Mouse (Mus musculus) heart, embryonic 12.5 days (tissue): ENCODE results near the gene Cx3cr1. TPM values are rescaled to one million over a fixed set of nuclear protein-coding genes. Genes with fewer than 3 reads are reported as not detected.

ENCODE experiments used
- ATAC-seq: fragments of 200-750 bp; cut with Nextera tagmentation; 2 replicates; pipeline ENCODE4 v1.8.0; 2017; ENCODE audit warnings: moderate TSS enrichment, moderate library complexity; ENCODE audit not compliant: insufficient number of reproducible peaks, low FRiP score
- H3K27ac ChIP-seq: fragments of 300-500 bp; sonication (generic); 2 replicates; pipeline ENCODE4 v1.5.1; 2016; ENCODE audit warnings: mild to moderate bottlenecking, moderate library complexity; ENCODE audit not compliant: poor library complexity, severe bottlenecking
- H3K27me3 ChIP-seq: fragments of 300-500 bp; sonication (generic); replicated peaks from 2 replicates; pipeline ENCODE4 v1.6.1; 2016; ENCODE audit warnings: mild to moderate bottlenecking, moderate library complexity
- H3K36me3 ChIP-seq: fragments of 300-500 bp; sonication (generic); 2 replicates; pipeline ENCODE4 v1.6.1; 2016; ENCODE audit warnings: mild to moderate bottlenecking, moderate library complexity
- H3K4me1 ChIP-seq: fragments of 300-500 bp; sonication (generic); replicated peaks from 2 replicates; pipeline ENCODE4 v1.6.1; 2016; ENCODE audit warnings: mild to moderate bottlenecking
- H3K4me2 ChIP-seq: fragments of 300-500 bp; sonication (generic); 2 replicates; pipeline ENCODE4 v1.6.1; 2016; ENCODE audit warnings: mild to moderate bottlenecking, moderate library complexity
- H3K4me3 ChIP-seq: fragments of 300-500 bp; sonication (generic); 2 replicates; pipeline ENCODE4 v1.5.1; 2016; ENCODE audit warnings: mild to moderate bottlenecking
- H3K9ac ChIP-seq: fragments of 300-500 bp; sonication (generic); 2 replicates; pipeline ENCODE4 v1.6.1; 2016; ENCODE audit warnings: mild to moderate bottlenecking, moderate library complexity
- H3K9me3 ChIP-seq: fragments of 300-500 bp; sonication (generic); replicated peaks from 2 replicates; pipeline ENCODE4 v1.6.1; 2016; ENCODE audit warnings: mild to moderate bottlenecking, moderate library complexity
- WGBS: fragments of 180-500 bp; shearing (Covaris S2); methylation state at CpG from one replicate; pipeline ENCODE4 v1.1.7; 2016; 5-methylcytosine and 5-hydroxymethylcytosine counted together
- polyA plus RNA-seq: library from polyadenylated mRNA; unstranded; fragments of >200 nt; fragmentation: Nextera tagmentation; extraction: Ambion mirVana; gene quantifications from 2 replicates; pipeline ENCODE4 v1.2.1, GENCODE M21; 2016

Gene Cx3cr1
- polyA plus RNA-seq, 1 experiment from 2014 or later, result 4.9 TPM

- Histone ChIP-seq H3K27me3 (no peaks in the 10 kb centered on the region), H3K4me3 (peak overlapping the region; percentile 80), H3K4me1 (peaks cover 66% of the 10 kb centered on the region), H3K36me3 (no peaks in the 10 kb centered on the region), H3K27ac (peak overlapping the region; percentile 99), H3K9ac (peak overlapping the region; percentile 90), H3K4me2 (peak overlapping the region; percentile 94), H3K9me3 (no peaks in the 10 kb centered on the region)
- ATAC-seq, result peak; percentile 23; the same call in 1 of the 2 replicates
- 1% methylated on average over 11 of the region's 11 CpGs for WGBS
Measured at GRCm38 (mm10) chr9:119982241-119982811, 87.4 kb downstream of the Cx3cr1 start.

GRCm38 (mm10) chr9:119981183-119982179, 88.2 kb downstream of the Cx3cr1 start:
- no peaks in the 10 kb centered on the region for H3K9me3 ChIP-seq
- H3K4me2 ChIP-seq, result peak overlapping the region; percentile 94
- no peaks in the 10 kb centered on the region for H3K36me3 ChIP-seq
- H3K4me1 ChIP-seq, result peaks cover 74% of the 10 kb centered on the region
- H3K9ac ChIP-seq, result peak overlapping the region; percentile 90
- peak; percentile 40 for ATAC-seq
- no peaks in the 10 kb centered on the region for H3K27me3 ChIP-seq
- WGBS, result under 1% methylated on average over 16 of the region's 16 CpGs
- peak overlapping the region; percentile 80 for H3K4me3 ChIP-seq
- peak overlapping the region; percentile 99 for H3K27ac ChIP-seq

DNA sequence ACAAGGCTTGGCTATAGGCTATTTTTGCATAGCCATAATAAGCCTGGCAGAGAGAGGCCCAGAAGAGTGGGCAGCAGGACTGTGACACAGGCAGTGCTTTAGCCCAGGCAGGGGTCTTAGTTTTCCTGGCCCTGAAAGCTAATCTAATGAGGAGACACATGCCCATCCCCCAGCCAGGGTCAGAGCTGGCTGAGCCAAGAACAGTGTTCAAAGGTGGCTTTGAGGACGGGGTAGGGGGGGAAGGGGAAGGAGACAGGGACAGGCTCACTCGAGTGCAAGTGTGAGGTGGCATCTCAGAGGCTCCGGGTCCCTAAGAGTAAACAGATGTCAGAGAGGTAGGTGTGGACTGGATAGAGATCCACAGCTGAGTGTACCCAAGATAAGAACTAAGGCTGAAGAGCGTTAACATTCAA, 88.9 kb downstream of the Cx3cr1 start:
- Histone ChIP-seq H3K36me3 (no peaks in the 10 kb centered on the region), H3K4me3 (peak overlapping the region; percentile 80), H3K9ac (peak overlapping the region; percentile 90), H3K4me2 (peak overlapping the region; percentile 94), H3K27ac (peak overlapping the region; percentile 99), H3K9me3 (no peaks in the 10 kb centered on the region), H3K27me3 (no peaks in the 10 kb centered on the region), H3K4me1 (peaks cover 76% of the 10 kb centered on the region)
- WGBS, result 2% methylated on average over 4 of the region's 4 CpGs
- no peak for ATAC-seq

DNA sequence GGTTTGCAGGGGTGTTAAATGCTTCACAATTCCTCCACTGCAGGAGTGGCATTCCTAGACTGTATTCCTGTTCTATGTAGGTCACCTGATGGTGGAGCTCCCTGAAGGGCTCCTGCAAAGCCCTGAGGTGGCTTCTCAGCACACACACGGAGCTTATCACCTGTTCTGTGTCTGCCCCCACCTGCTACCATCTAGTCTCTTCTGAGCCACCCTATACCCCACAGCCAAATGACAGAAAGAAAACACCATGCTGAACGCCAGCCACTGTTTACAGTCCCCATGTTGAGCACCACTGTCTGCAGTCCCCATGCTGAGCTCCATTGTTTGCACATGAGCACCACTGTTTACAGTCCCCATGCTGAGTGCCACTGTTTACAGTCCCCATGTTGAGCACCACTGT, 89.9 kb downstream of the Cx3cr1 start:
- Histone ChIP-seq H3K36me3 (peaks cover 6% of the 10 kb centered on the region; the same call in 1 of the 2 replicates), H3K4me2 (0 out of 2 replicates have a peak overlapping the region, but pooled peaks have one; percentile 6), H3K9ac (0 out of 2 replicates have a peak overlapping the region, but pooled peaks have one; percentile 41), H3K4me3 (no peak overlapping the region), H3K27me3 (no peaks in the 10 kb centered on the region), H3K9me3 (no peaks in the 10 kb centered on the region), H3K4me1 (peaks cover 74% of the 10 kb centered on the region), H3K27ac (peak overlapping the region; percentile 35; the same call in 1 of the 2 replicates)
- WGBS, result 54% methylated on average over 2 of the region's 2 CpGs
- ATAC-seq, result no peak

- Histone ChIP-seq H3K4me2 (no peak overlapping the region), H3K4me1 (peaks cover 66% of the 10 kb centered on the region), H3K9ac (peak overlapping the region; percentile 43; the same call in 1 of the 2 replicates), H3K4me3 (no peak overlapping the region), H3K36me3 (peaks cover 15% of the 10 kb centered on the region), H3K9me3 (no peaks in the 10 kb centered on the region), H3K27me3 (no peaks in the 10 kb centered on the region), H3K27ac (peak overlapping the region; percentile 17)
- ATAC-seq, result no peak
- WGBS, result 79% methylated on average over 6 of the region's 6 CpGs
Measured at GRCm38 (mm10) chr9:119978811-119979441, 90.8 kb downstream of the Cx3cr1 start.

GRCm38 (mm10) chr9:119978151-119978810, 91.4 kb downstream of the Cx3cr1 start:
- Histone ChIP-seq H3K9ac (peak overlapping the region; percentile 43; the same call in 1 of the 2 replicates), H3K9me3 (no peaks in the 10 kb centered on the region), H3K4me3 (no peak overlapping the region), H3K4me2 (peak overlapping the region; percentile 41), H3K27ac (peak overlapping the region; percentile 79), H3K36me3 (peaks cover 21% of the 10 kb centered on the region), H3K4me1 (peaks cover 65% of the 10 kb centered on the region), H3K27me3 (no peaks in the 10 kb centered on the region)
- 51% methylated on average over 9 of the region's 9 CpGs for WGBS
- no peak for ATAC-seq

DNA sequence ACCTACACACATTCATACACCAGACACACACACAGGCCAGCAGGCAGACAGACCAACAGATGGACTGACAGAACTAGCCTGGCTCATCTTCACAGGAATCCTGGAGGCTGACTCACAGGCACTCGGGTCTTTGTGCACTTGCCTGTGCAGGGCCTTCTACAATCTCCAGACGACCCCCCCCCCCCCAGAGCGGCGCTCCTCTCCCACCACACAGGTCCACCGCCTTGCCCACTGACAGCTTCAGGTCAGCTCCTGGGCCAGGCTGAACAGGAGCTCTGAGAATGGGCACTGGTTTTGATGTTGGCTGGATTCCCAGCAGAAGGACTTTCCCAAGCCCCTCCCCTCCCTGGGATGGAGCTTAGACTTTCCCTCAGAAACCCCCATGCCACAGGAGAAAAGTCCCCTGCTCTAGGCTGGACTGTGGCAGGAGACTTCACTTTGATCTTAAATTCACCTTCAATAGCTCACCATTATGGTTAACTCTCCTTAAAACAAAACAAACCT, 92.1 kb downstream of the Cx3cr1 start:
- Histone ChIP-seq H3K4me3 (no peak overlapping the region), H3K9ac (0 out of 2 replicates have a peak overlapping the region, but pooled peaks have one; percentile 1), H3K27me3 (no peaks in the 10 kb centered on the region), H3K27ac (peak overlapping the region; percentile 79), H3K9me3 (no peaks in the 10 kb centered on the region), H3K4me1 (peaks cover 63% of the 10 kb centered on the region), H3K36me3 (peaks cover 28% of the 10 kb centered on the region), H3K4me2 (peak overlapping the region; percentile 41)
- ATAC-seq, result no peak
- WGBS, result 17% methylated on average over 5 of the region's 5 CpGs

DNA sequence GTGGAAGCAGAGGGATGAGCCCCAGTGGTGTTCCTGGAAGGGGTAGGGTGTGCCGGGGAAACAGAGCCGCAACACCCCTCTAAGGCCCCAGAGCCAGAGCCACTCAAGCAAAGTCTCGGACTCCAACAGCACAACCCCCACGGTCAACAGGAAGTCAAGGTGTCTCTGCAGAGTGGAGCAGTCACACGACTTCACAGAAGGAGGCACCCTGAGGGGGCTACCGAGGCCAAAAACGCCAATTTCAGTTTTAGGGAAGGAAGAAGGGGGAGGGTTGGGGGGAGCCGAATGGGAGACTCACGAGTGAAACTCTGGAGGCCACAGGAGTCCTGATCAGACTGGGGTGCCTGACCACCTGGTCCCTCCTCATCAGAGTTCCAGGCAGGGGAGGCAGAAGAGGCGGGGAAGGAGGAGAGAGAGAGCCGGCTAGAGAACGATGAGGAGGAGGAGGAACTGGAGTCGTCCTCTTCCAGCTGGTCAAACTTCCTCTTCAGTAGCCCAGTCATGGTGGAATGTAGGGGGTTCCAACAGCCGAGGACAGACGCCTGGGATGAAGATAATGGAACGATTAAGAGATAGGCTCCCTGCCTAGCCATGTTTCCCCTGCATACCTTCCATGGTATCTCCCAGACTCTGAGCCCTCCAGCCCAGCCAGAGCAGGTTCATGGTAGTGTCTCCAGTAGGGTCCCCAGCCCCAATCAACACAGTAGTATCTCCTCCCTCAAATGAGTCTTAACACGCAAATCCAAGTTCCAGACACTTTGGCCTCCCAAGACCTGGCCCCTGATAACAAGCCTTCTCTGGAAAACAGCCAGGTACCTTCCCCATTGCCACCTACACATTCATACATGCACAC, 92.7 kb downstream of the Cx3cr1 start:
- peaks cover 34% of the 10 kb centered on the region for H3K36me3 ChIP-seq
- H3K9me3 ChIP-seq, result no peaks in the 10 kb centered on the region
- no peaks in the 10 kb centered on the region for H3K27me3 ChIP-seq
- peak overlapping the region; percentile 41 for H3K4me2 ChIP-seq
- H3K4me1 ChIP-seq, result peaks cover 56% of the 10 kb centered on the region
- peak overlapping the region; percentile 79 for H3K27ac ChIP-seq
- ATAC-seq, result no peak
- H3K9ac ChIP-seq, result peak overlapping the region; percentile 1; the same call in 1 of the 2 replicates
- H3K4me3 ChIP-seq, result no peak overlapping the region
- 19% methylated on average over 17 of the region's 17 CpGs for WGBS

DNA sequence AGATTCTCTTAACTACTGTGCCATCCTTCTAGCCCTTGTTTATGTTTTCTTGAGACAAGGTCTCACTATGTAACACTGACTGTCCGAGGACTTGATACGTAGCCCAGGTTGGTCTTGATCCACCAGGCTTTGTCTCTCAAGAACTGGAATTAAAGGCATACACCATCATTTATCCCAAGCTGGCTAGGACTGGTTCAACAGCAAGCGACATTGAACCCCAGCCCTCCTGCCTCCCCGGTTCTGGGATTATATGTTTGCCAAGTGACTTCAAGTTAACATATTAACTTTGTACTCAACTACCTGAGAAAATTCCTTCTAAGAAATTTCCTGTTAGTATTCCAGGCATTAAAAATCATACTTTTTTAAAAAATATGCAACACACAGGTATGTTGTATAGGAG, 94.4 kb downstream of the Cx3cr1 start:
- 90% methylated on average over 4 of the region's 4 CpGs for WGBS
- H3K4me3 ChIP-seq, result no peak overlapping the region
- no peak overlapping the region for H3K9ac ChIP-seq
- no peak for ATAC-seq
- H3K27ac ChIP-seq, result no peak overlapping the region
- no peaks in the 10 kb centered on the region for H3K9me3 ChIP-seq
- H3K36me3 ChIP-seq, result peaks cover 44% of the 10 kb centered on the region
- peaks cover 53% of the 10 kb centered on the region for H3K4me1 ChIP-seq
- no peak overlapping the region for H3K4me2 ChIP-seq
- H3K27me3 ChIP-seq, result no peaks in the 10 kb centered on the region

DNA sequence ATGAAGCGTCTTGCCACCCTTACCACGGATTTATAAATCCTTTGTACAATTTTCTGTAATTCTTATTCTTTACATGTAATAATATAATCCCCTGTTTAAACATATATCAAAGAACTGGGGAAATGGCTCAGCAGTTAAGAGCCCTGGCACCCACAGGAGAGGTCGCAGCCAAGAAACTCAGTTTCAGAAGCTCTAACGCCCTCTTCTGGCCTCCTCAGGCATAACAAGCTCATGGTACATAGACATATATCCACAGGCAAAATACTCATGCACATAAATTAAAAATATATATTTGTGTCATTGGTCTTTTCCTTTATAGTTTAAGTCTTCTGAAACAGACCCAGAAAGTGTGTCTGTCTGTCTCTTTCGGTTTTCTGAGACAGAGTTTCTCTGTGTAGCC, 95.1 kb downstream of the Cx3cr1 start:
- Histone ChIP-seq H3K4me2 (no peak overlapping the region), H3K4me1 (peaks cover 53% of the 10 kb centered on the region), H3K9me3 (no peaks in the 10 kb centered on the region), H3K9ac (no peak overlapping the region), H3K27ac (no peak overlapping the region), H3K4me3 (no peak overlapping the region), H3K36me3 (peaks cover 44% of the 10 kb centered on the region), H3K27me3 (no peaks in the 10 kb centered on the region)
- ATAC-seq, result no peak
- 76% methylated on average over 5 of the region's 5 CpGs for WGBS
